Mouse (Mus musculus) heart, postnatal 4 days (tissue): ENCODE measurements around the gene Ankfn1. TPM values are rescaled to one million over a fixed set of nuclear protein-coding genes. Genes with fewer than 3 reads are reported as not detected.

Source experiments
- DNase-seq: peaks from one replicate; pipeline ENCODE4 v3.0.0; 2021
- total RNA-seq, 2 experiments: library from RNA; stranded (reverse); gene quantifications; 2 replicates each; pipeline ENCODE4 v1.2.3; 2021

The Ankfn1 gene
- total RNA-seq, 2 experiments from 2014 or later, result not detected

DNA sequence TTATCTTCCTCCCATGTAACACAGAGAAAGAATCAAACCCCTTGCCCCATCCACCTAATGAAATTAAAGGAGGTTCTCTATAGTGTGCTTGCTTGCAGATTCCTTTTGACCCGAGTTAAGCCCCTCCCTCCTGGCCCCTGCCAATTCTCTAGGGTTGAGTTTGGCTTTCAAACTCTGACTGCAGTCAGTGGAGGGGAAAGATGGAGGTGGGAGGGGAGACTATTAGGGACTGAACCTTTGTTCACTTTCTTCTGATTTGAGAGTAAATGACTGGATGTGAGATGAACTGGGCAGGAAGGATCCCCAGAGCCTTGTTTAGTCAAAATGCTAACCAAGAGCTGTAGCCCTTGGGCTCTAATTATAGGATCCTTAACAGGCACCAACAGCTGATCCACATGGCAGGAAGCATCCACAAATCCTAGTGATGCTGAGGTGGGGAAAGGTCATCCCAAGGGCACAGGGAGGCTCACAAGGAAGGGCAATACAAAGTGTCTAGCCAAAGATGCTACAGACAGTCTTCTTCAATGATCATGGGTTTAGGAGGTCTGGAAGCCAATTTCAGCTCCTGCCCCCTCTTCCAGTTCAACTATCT, 103.4 kb downstream of the Ankfn1 start:
- DNase-seq, result no peak

DNA sequence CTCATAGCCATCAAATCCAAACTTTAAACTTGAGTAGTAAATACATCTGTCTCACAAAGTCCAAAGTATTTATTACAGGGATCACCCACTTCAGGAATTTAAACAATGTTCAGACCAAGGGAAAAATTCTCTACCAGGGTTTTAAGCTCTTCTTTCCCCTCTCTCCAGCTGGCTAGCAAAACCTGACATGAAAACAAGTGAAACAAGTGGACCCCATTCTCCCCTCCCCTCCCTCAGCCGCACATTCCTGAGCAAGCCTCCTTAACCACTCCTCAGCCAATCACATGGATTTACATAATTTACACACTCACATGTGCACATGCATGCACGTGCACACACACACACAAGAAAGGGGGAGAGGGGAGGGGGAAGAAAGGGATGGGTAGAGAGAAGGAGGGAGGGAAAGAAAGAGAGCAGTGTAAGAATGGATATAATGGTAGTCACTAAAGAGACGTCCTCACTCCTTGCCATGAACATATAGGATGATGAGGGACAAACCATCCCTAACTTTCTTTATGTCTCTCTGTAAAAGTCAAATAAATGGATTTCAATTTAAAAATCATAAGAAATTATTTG, 104.9 kb downstream of the Ankfn1 start:
- no peak for DNase-seq

DNA sequence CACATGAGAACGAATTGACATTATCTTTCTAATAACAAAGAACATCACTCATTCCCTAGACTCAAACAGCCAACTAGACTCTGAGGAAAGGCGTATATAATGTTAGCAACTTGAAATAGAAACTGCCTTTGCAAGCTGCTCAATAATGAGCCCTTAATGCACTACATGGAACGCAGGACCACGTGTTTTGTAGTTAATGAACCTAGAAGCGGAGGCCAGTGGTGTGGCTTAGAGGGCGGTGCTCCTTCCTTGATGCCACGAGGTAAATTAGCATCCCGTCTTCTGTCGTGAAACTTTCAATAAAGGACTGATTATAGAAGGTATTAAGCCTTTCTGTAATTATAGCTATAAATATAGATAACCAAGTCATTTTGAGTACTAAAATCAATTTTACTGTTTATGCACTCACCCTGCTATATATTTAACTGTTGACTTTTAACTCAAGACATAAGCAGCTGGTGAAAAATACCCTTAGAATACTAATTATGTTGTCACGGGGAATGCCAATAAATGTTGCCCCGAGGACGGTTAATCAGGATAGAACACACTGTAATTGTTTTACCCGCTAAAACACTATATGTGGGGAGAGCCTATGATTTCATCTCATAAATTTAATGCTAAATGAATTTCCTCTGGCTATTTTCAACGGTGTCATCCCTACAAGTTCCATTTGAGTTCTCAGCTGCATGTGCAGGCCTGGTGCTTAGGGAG, 112.1 kb downstream of the Ankfn1 start:
- no peak for DNase-seq

DNA sequence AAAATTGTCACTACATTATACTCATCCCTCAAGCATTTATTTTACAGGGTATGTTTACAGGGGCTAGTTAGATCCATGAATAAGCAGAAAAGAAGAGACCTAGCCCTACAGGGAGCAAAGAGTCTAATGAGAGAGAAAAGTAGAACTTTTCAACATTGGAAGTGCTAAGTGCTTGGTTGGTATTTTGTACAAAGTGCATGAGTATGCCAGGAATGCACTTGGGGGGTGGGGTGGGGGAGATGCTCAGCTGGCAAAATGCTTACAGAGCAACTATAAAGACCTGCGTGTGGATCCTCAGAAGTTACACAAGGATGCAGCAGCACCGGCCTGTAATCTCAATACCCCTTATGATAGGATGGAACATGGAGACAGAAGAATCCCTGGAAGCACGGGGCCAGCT, 118.4 kb downstream of the Ankfn1 start:
- no peak for DNase-seq

DNA sequence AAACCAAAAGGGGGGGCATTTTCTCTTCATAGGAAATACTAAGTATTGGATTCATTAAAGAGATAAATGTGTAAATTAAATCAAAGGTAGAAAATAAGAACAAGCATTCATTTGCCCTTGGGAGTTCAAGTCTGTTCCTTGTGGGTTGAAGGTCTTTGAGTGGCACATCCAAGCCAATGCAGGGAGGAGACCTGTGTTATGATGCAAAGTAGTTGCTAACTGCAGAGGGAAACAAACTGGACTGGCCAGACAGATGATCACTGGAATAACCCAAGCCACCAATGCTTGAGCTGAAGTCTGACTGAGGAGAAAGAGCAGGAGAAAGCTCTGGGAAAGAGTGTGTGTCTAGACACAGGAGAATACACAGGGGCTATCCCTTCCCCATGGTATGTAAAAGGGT, 120.9 kb downstream of the Ankfn1 start:
- no peak for DNase-seq

DNA sequence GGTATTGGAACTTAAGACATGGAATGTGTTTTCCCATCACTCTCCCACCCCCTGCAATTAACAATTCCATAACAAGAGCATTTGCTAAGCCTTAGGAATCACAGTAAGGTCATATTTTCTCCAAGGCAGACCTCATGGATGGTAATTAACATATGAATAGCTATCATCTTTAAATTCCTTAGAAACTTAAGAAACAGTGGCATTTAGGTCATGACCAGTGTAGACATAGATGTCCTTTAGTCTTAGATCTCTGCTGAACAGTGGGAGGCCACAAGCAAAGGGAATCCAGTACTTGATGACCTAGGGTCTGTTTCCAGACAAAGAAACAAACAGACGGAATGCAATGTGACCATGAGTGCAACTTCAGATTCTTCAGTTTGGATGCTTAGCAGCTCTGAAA, 141.7 kb downstream of the Ankfn1 start:
- DNase-seq, result no peak

DNA sequence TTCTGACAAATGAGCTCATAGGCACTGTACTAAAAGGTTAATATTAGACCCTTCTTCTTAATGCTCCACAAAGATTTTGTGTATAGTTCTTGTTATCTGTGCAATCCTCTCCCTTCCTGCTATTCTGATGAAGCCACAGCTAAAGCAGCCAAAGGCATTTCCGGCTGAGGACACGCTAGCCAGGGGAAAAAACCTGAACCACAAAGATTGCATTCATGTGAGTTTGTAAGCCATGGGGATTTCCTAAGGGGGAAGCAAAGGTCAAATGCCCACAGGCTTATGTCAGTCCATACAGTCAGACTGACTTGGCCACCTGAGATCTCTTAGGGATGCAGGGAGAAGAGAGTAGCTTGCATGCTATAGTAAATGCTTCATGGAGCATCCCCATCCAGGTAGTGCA, 146.1 kb downstream of the Ankfn1 start:
- no peak for DNase-seq

DNA sequence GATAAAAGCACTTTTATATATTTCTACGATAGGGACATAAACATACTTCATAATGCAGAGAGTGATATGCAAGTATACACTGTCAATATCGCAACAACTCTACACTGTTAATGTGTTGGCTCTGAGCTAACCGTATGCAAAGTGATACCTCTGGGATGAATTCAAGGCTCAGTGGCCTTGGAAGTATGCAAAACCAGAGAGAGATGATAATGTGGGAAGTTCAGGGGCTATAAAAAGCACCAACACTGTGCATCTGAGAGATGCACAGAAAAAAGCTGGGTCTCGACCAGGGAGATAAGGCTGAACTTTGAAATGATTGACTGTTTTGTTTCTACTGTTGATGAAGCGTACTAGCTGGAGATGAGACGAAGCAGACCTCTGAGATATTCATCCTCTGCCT, 148.9 kb downstream of the Ankfn1 start:
- no peak for DNase-seq

DNA sequence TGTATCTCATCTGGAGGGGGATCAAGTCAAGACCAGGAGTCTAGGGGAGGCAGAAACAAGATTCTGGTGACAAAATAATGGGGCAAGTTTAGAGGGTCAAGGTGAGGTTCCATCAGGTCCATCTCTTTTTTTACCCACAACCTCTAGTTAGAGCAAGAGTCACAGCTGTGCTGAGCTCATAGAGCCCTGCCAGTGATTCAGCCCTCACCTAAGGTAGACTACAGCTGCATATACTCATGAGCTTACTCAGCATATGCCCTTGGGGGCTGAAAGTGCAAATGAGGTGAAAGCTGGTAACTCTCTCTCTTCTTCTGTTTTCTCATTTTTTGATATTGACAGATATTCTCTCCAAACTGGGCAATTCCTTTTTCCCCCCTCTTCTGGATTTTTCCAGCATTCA, 150.2 kb downstream of the Ankfn1 start:
- DNase-seq, result no peak

DNA sequence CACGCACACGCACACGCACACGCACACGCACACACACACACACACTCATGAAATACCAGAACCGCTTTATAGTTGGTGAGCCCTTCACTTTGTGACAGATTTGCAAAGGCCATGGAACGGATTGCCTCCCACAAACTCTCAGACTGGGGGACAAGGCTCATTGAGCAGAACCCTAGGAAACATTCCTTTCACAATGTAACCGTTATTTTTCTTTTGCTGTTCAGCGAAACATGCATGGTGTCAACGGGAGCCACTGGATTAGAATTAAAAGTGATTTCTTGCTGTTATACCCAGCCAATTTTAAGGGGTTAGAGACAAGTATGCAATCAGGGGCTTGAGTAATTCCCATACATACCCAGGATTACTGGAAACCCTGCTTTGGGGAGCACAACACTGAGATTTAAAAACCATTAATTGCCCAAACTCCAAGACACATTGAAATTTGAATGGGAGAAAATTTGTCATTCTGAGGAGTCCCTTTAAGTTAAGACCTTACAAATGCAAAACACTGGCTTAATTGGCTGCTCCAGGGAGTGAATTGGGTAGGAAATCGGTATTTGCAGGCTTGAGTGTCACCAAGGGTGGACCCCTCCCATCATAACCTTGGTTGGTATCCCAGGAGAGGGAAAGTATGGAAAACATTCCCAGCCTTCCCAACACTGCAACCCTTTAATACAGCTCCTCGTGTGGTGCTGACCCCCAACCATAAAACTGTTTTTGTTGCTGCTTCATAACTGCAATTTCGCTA, 153.6 kb downstream of the Ankfn1 start:
- no peak for DNase-seq

DNA sequence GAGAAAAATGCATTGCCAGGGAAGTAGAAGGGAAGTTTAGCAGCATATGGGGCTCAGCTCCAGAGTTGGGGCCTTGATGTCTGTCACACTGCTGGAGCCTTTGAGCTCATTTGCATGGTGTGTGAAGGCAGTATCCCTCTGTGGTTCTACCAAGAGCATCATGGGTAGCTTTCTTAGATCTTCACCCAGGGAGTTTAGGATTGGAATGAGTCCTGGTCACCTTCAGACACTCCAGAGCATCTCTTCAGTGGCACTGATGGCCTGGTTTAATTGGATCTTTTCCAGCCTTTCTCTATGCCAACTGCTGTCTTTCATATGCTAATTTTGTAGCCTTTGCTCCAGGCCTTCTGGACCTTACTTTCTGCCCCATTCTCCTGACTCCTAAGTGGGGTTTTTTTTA, 157.5 kb downstream of the Ankfn1 start:
- no peak for DNase-seq

DNA sequence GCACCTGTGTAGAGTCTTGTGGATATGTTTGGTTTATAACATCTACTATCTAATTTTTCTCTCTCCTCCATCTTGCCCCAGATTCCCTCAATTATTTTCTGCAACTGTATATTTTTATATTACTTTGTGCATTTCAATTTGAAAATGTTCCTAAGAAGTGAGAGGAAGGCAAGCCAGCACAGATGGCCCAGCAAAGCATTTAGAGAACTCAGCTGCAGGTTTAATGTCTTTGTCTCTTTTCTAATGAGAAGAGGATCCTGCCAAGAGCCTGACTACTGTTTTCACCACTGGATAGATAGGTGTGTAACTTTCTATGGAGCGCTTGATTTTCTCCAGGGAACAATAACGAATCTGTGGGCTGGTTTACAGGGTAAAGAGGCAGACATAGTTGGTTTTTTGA, 161.6 kb downstream of the Ankfn1 start:
- no peak for DNase-seq

DNA sequence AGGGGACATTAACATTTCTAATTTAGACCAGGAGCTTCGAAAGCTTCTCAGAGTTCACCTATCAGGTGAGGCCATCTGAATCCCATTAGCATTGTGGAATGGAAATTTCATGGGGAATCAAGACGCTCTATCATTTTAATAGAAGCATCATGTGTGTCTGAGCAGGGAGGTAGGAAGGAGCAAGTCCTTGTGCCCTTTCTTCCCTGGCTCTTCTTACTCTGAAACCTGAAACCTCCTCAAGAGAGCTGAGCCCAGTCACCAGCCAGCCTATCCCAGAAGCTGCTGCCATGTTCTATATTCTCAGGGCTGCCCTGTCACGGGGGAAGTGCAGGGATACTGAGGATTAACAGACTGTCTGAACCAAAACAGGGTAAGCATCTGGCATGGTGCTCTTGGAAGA, 165.9 kb downstream of the Ankfn1 start:
- no peak for DNase-seq

DNA sequence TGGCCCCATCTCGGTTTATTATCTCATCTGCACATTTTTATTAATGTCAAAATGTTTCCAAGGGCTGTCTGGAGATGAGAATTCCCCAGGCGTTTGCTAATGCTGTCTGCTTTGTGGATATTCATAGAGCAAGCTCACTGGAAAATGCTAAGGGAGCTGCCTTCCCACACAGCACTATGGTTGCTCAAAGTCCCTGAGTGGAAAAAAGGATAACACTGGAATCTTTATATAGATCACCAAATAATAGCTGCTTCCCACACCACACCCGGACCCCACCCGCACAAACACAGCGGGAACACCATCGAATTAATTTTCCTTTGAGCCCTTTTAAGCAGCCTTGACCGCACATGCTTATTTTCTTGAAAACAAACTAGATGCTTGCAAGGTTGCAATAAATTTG, 169.4 kb downstream of the Ankfn1 start:
- DNase-seq, result no peak

DNA sequence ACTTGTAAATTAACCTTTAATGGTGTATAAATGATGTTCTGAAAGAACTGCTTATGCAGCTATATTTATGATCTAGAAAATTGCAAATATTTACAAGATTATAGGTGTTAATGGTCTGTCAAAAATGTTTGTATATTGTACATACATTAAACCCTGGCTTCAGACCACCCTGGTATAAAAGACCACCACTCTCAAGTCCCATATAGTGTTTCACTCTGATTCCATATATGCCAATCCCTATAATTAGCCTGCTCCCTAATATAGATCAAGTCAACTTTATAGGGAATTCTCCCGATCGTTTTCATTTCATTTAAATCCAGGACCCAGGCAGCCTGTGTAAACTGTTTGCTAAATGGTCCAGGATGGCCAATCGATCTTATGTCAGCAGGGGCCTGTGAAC, 170.2 kb downstream of the Ankfn1 start:
- DNase-seq, result no peak

DNA sequence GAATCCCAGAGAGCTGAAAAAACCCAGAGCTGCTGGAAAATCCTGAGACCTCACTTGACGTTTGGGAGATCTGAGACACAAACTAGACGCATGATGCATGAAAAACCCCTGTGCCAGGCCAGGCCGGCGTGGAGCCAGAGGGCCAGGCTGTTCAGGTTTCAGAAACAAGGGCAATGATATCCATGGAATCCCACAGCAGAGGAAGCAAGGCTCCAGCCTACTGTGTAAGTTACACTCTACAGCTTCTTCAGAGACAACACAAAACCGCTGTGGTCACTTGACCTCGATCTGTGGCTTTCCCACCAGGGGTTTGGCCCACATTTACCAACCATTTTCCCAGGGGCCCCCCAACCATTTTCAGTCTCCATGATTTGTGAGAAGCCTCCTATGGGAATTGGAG, 171.1 kb downstream of the Ankfn1 start:
- no peak for DNase-seq

DNA sequence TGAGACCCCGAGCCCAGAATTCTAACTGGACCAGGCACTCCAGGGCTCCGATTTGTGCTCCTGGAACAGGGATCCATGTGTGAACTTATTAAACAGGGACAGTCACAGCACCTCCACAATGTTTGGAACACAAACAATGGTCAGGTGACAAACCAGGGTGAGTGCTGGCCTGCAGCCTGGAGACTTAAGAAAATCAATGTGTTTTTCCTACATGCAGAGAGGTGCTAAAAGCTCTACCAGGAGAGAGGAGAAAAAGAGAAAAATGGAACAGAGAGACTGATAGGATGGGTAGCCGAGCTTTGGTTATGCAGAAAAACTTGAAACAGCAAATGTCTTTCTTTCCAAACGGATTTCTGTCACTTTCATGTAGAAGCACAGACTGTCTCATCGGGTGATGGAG, 174.5 kb downstream of the Ankfn1 start:
- DNase-seq, result no peak

DNA sequence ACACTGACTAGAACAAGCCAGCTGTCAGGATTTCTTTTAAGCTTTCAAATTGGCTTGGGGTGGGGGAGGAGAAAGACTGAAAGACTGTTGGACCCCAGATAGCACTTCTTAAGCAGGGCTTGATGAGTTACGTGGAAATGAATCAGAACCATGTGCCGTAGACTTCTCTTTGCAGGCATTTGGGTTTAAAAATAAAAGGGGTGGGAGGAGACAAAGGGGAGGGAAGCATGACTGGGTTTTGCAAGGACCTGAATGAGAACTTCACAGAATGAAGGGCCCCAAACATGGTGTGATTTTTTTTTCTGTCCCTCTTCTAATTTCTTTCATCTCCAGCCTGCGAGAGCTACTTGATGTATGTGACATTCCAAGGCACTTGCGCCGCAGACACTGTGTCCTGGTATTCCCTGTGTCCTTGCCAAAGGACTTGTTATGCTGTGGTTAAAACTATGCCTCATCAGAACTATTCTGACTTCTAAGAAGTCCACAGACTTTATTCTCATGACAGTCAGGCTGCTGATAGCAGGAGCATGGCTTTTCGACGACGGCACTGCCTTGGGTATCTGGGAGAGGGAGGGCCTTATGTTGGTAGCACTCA, 176.4 kb downstream of the Ankfn1 start:
- no peak for DNase-seq

DNA sequence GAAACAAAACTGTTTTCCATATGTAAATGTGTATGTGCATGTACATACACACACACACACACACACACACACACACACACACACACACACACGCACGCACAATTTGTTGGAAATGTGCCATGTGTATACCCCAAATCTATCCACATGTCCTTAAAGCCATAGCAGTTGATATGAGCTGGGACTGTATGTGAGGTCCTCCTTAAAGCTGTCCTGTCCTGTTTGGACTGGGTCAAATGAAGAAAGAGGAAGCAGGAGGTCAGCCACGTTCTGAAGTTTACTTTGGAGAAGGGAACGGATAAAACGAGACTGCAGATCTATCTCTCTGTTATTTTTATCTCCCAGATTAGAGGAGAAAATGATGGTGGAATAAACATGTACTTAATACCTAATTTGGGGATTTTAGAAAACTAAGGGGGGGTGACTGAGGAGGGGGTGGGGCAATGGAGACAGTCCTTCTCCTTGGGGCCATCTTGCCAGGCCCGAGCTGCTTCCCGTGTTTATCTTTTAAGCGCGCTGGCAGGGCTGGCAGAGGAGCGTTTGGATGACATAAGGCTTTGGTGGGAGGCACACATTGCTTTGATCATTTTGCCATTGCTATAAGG, 187.1 kb downstream of the Ankfn1 start:
- no peak for DNase-seq

DNA sequence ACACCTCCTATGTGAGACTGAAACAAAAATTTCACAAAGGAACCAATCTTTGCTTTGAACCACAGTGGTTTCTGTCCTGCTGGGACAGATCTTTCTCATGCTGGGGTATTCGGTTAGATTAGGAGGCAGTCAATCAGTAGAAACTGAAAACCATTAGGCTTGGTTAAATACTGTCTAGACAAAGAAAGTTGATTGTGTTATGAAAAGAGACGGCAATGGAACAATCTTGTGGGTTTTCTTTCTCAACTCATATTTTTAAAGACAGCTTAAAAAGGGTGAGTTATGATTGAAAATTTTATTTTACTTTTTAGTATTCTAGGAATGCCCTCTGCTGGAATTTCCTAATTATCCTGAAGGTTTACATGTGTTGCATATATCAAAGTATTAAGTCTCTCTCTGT, 191.1 kb downstream of the Ankfn1 start:
- DNase-seq, result no peak

DNA sequence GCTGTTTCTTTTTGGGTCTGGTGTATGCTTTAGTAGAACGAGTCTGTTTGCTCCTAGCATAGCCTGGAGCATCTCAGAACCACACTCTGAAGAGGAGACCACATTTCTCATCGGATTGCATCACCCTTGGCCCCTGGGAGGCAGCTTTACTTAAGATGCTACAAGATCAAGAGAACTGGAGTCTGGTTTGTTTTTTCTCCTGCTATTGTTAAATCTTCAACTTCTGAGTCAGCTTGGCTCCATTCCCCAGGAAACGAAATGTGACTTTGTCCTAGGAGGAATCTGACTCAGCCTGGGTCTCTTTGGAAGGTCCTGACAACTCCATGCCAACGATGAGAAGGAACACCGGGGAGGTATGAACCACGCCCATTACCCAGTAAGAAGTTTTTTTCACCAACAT, 197.6 kb downstream of the Ankfn1 start:
- no peak for DNase-seq

DNA sequence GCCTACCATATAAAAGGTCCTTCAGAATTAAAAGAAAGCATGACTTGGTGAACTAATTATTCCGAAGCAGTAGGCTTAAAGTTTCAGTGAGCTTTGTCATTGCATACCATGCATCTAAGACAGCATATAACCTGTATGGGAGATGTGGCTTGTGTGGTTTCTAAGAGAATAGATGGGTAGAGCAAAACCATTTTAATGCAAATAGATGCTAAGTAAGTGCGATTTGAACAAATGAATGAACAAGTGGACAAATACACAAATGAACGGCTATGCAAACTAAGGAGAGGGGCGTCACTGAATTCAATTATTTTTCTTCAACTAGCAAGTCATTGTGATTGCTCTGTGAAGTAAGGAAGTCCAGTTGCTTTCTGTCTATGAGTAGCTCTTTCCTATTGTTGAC, 198.3 kb downstream of the Ankfn1 start:
- DNase-seq, result no peak
